Mouse (Mus musculus) stomach, embryonic 16.5 days (tissue): ENCODE results near the gene Slc25a12. TPM values are rescaled to one million over a fixed set of nuclear protein-coding genes. Genes with fewer than 3 reads are reported as not detected.
A peak's percentile ranks its signal among the peaks of the same experiment; 100 is the strongest.

Experiments
- ATAC-seq: fragments of 200-750 bp; cut with Nextera tagmentation; 2 replicates; pipeline ENCODE4 v1.8.0; 2017; ENCODE audit warnings: moderate number of reproducible peaks, moderate TSS enrichment; ENCODE audit not compliant: insufficient read depth, low FRiP score
- H3K27ac ChIP-seq: fragments of 300-500 bp; sonication (generic); 2 replicates; pipeline ENCODE4 v1.5.1; 2014; ENCODE audit warnings: low read length
- H3K27me3 ChIP-seq: fragments of 300-500 bp; sonication (generic); 2 replicates; pipeline ENCODE4 v1.6.1; 2014; ENCODE audit warnings: low read length, control low read depth, mixed read lengths; ENCODE audit not compliant: control insufficient read depth, insufficient read depth
- H3K36me3 ChIP-seq: fragments of 300-500 bp; sonication (generic); 2 replicates; pipeline ENCODE4 v1.6.1; 2014; ENCODE audit warnings: low read length; ENCODE audit not compliant: control insufficient read depth, insufficient read depth
- H3K4me1 ChIP-seq: fragments of 300-500 bp; sonication (generic); 2 replicates; pipeline ENCODE4 v1.6.1; 2014; ENCODE audit warnings: low read length, control low read depth, mixed read lengths; ENCODE audit not compliant: control insufficient read depth, insufficient read depth
- H3K4me2 ChIP-seq: fragments of 300-500 bp; sonication (generic); 2 replicates; pipeline ENCODE4 v1.6.1; 2014; ENCODE audit warnings: low read depth, low read length, mixed read lengths
- H3K4me3 ChIP-seq: fragments of 300-500 bp; sonication (generic); replicated peaks from 2 replicates; pipeline ENCODE4 v1.5.1; 2014; ENCODE audit warnings: mild to moderate bottlenecking, low read length
- H3K9ac ChIP-seq: fragments of 300-500 bp; sonication (generic); 2 replicates; pipeline ENCODE4 v1.6.1; 2014; ENCODE audit warnings: low read length
- H3K9me3 ChIP-seq: fragments of 300-500 bp; sonication (generic); replicated peaks from 2 replicates; pipeline ENCODE4 v1.6.1; 2016; ENCODE audit warnings: low read length, control low read depth; ENCODE audit not compliant: control insufficient read depth
- WGBS: fragments of 180-500 bp; shearing (Covaris S2); extraction: QIAGEN DNeasy Blood & Tissue Kit; methylation state at CpG from one replicate; pipeline ENCODE4 v1.1.7; 2014; 5-methylcytosine and 5-hydroxymethylcytosine counted together
- polyA plus RNA-seq: library from polyadenylated mRNA; unstranded; fragments of >200 nt; fragmentation: Nextera tagmentation; extraction: Ambion mirVana; gene quantifications from 2 replicates; pipeline ENCODE4 v1.2.1, GENCODE M21; 2015

Slc25a12 gene
- polyA plus RNA-seq, 1 experiment from 2014 or later = 43.6 TPM

DNA sequence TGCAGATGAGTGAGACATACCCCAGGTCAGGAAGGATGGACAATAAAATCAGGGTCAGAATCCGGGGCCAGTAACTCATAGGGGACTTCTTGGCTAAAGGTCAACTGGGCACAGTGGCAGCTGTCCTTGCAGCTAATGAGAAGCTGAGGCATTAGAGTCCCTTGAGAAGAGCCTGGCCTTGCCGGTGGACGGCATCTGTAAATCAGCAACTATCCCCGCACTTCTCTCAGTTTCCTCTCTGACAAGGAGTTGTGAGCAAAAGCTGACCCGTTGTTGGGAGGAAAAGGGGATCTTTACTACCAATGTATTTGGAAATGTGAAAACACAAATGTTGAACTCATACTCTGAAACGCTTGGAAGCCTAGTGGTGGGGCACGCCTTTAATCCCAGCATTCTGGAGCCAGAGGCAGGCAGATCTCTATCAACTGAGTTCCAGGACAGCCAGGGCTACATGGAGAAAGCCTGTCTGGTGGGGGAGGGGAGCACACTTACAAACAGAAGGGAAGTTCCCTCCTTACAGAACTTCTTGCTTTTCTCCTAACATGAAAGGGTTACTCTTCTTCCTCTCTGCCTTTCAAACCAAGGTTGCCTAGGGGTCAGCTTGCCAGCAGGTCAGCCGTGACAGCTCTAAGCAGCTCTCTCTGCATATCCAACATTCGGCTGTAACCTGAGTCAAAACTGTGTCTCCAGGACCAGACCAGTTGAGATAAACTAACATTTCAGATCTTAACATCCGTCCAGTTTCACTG, 14.1 kb downstream of the Slc25a12 start:
- Histone ChIP-seq H3K4me1 (no peaks in the 10 kb centered on the region), H3K27me3 (no peaks in the 10 kb centered on the region), H3K9me3 (no peaks in the 10 kb centered on the region), H3K9ac (0 out of 2 replicates have a peak overlapping the region, but pooled peaks have one; percentile 8), H3K4me2 (no peak overlapping the region), H3K4me3 (no peak overlapping the region), H3K27ac (no peak overlapping the region), H3K36me3 (no peaks in the 10 kb centered on the region)
- ATAC-seq = no peak
- WGBS = 61% methylated on average over 10 of the region's 10 CpGs

- Histone ChIP-seq H3K9ac (no peak overlapping the region), H3K27ac (no peak overlapping the region), H3K36me3 (no peaks in the 10 kb centered on the region), H3K4me1 (no peaks in the 10 kb centered on the region), H3K4me2 (no peak overlapping the region), H3K9me3 (no peaks in the 10 kb centered on the region), H3K4me3 (no peak overlapping the region), H3K27me3 (no peaks in the 10 kb centered on the region)
- ATAC-seq = no peak
- 81% methylated on average over 3 of the region's 3 CpGs for WGBS
Measured at GRCm38 (mm10) chr2:71351727-71351987, 15.9 kb downstream of the Slc25a12 start.

DNA sequence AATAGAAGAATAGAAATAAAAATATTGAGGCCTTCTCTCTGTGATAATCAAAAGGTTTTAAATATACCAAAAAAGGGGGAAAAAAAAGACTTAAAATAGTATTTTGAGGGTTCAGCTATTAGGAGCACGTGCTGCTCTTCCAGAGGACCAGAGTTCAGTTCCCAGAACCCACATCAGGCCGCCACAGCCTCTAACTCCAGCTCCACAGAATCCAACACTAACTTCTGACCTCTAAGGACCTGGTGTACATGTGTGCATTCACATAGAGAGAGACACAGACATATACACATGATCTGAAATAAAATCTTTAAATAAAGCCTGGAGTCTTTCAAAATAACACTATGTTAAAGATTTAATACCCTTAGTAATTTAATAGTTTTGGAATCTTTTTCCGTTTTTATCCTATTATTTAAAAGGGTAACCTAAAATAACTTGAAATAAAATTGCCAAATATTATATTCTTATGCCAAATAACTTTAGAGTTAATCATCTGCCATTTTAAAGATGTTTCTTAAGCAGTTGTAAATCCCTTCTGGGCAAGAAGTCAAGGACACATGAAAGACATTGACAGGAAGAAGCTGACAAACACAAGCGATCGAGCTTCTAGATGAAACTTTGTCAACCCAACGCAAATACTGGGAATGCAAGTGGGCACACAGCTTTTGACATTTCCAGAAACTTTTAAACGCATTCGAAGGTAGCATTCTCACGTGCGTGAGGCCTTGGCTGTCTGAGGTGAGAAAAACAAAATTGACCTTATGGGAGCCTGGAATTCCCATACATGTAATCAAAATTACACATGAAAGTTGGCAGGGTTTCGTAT, 16.4 kb downstream of the Slc25a12 start:
- H3K36me3 ChIP-seq = no peaks in the 10 kb centered on the region
- no peak overlapping the region for H3K27ac ChIP-seq
- no peak overlapping the region for H3K4me3 ChIP-seq
- no peak overlapping the region for H3K9ac ChIP-seq
- H3K4me1 ChIP-seq = no peaks in the 10 kb centered on the region
- H3K27me3 ChIP-seq = no peaks in the 10 kb centered on the region
- no peak for ATAC-seq
- H3K9me3 ChIP-seq = no peaks in the 10 kb centered on the region
- no peak overlapping the region for H3K4me2 ChIP-seq
- 85% methylated on average over 11 of the region's 11 CpGs for WGBS

- Histone ChIP-seq H3K36me3 (no peaks in the 10 kb centered on the region), H3K4me2 (no peak overlapping the region), H3K27ac (no peak overlapping the region), H3K4me3 (no peak overlapping the region), H3K4me1 (no peaks in the 10 kb centered on the region), H3K27me3 (no peaks in the 10 kb centered on the region), H3K9me3 (no peaks in the 10 kb centered on the region), H3K9ac (no peak overlapping the region)
- ATAC-seq = no peak
- WGBS = 72% methylated on average over 7 of the region's 7 CpGs
Measured at GRCm38 (mm10) chr2:71350181-71350580, 17.4 kb downstream of the Slc25a12 start.

- H3K9ac ChIP-seq = no peak overlapping the region
Measured at GRCm38 (mm10) chr2:71349511-71349910, 18.0 kb downstream of the Slc25a12 start.

DNA sequence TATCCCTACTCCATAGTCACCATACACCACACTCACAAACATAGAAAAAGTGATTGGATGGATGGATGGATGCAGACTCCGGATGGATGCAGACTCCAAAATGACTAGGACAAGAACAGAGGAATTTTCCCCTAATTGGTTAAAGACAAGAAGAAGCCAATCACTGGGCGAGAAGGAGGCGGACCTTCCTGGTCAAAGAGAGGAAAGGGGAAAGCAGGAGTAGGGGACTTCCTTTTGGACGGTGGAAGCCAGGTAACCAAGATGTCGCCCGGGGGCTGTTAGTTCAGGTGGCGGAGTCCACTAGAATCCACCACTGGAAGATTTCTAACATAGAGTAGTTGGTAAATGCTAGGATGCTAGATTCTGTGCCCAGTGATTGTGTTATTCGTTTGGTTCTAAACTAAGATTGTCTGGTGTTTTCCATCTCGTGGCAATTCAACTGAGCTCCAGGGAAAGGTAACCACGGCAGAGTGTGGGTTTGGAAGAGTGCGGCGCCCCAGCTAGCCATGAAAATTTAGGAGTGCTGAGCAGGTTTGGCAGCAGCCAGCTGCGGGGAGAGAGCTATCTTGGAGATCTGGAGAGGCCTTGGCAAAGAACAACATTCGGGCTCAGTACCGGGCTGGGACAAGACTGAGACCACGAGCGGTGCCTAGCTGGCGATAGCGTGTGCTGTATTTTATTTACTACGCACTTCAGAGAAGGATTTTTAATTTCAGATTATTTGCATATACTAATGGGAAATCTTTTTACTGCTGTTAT, 19.6 kb downstream of the Slc25a12 start:
- WGBS = 92% methylated on average over 20 of the region's 20 CpGs
- Histone ChIP-seq H3K9ac (no peak overlapping the region), H3K4me3 (no peak overlapping the region), H3K4me2 (no peak overlapping the region), H3K36me3 (peaks cover 4% of the 10 kb centered on the region), H3K4me1 (no peaks in the 10 kb centered on the region), H3K27me3 (no peaks in the 10 kb centered on the region), H3K27ac (no peak overlapping the region), H3K9me3 (0 out of 2 replicates have a peak, but pooled peaks cover 6% of the 10 kb centered on the region)
- no peak for ATAC-seq

More at GRCm38 (mm10) chr2:71349511-71349910, 18.0 kb downstream of the Slc25a12 start:
- H3K27ac ChIP-seq = no peak overlapping the region
- ATAC-seq = no peak
- H3K36me3 ChIP-seq = no peaks in the 10 kb centered on the region
- no peak overlapping the region for H3K4me2 ChIP-seq
- H3K27me3 ChIP-seq = no peaks in the 10 kb centered on the region
- H3K9me3 ChIP-seq = no peaks in the 10 kb centered on the region
- H3K4me3 ChIP-seq = no peak overlapping the region
- no peaks in the 10 kb centered on the region for H3K4me1 ChIP-seq
- 66% methylated on average over 2 of the region's 2 CpGs for WGBS

DNA sequence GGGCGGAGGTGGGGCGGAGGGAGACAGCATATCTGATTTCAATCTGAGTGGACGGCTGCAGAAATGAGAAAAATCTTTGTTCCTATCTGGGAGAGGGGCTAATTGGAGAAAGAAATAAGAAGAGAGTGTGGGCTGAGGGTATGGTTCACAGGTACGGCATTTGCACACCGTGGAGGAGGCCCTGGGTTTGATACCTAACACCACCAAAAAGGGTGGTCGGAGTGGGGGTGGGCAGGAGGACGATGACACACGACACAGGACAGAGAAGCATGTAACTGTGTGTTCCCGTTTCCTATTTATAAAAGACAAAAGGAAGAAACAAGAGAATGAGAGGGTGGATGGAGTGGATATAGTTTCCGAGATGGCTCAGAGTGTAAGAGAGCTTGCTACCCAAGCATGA, 20.4 kb downstream of the Slc25a12 start:
- H3K36me3 ChIP-seq = peaks cover 4% of the 10 kb centered on the region
- H3K4me2 ChIP-seq = no peak overlapping the region
- no peaks in the 10 kb centered on the region for H3K4me1 ChIP-seq
- 0 out of 2 replicates have a peak, but pooled peaks cover 6% of the 10 kb centered on the region for H3K9me3 ChIP-seq
- no peak overlapping the region for H3K27ac ChIP-seq
- 90% methylated on average over 10 of the region's 10 CpGs for WGBS
- no peak overlapping the region for H3K9ac ChIP-seq
- H3K4me3 ChIP-seq = no peak overlapping the region
- no peak for ATAC-seq
- H3K27me3 ChIP-seq = no peaks in the 10 kb centered on the region

DNA sequence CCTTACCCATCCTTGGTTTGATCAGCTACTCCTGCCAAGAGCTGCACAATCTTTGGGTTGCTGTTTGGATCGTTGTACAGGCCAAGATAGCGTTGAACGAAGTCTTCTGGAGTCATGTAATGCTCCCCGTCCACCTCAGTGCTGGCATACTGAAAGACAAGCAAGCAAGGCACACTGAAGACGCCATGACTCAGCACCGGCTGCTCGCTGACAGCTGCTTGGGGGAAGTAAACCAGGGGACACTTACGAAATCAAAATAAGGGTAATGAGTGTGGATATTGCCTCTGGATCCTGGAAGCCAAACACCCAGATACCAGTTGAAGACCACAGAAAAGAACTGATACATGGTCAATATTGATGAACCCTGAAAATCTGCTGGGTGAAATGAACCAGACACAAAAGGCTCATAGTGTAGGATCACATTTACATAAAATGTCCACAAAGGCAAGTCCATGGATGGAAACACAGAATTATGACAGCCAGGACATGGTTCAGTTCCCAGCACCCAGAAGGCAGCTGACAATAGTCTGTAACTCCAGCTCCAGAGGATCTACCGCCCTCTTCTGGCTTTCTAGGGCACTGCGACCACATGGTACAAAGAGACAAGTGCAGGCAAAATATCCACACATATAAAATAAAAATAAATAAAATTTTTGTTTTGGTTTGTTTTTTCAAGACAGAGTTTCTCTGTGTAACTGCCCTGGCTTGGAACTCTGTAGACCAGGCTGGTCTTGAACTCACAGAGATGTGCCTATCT, 23.5 kb downstream of the Slc25a12 start:
- Histone ChIP-seq H3K9me3 (0 out of 2 replicates have a peak, but pooled peaks cover 6% of the 10 kb centered on the region), H3K9ac (no peak overlapping the region)
- no peak for ATAC-seq

More for the DNA sequence above, 23.5 kb downstream of the Slc25a12 start:
- Histone ChIP-seq H3K4me2 (no peak overlapping the region), H3K4me1 (no peaks in the 10 kb centered on the region), H3K4me3 (no peak overlapping the region), H3K36me3 (peaks cover 4% of the 10 kb centered on the region), H3K27me3 (no peaks in the 10 kb centered on the region), H3K27ac (no peak overlapping the region)
- 91% methylated on average over 10 of the region's 10 CpGs for WGBS
